In genomic region chr1:191932986-191933632, GRCm38 (mm10) we compare ENCODE assay signal across 25 mouse cellular contexts. TPM values are rescaled to one million over a fixed set of nuclear protein-coding genes. Genes with fewer than 3 reads are reported as not detected.
DNase-seq lines count a peak whose midpoint lies in the region; ATAC-seq and TF ChIP-seq lines count a peak whose summit lies in the region.
"Had no signal": no experiment of that assay in that cellular context is flagged by ENCODE, and none has a peak within 500 bp of the region (broad histone marks: within the 10 kb centered on the region; RNA-seq: fewer than 3 reads in every experiment).

No protein-coding gene starts in this region.

- no peaks in the 10 kb centered on the region for H3K27me3 ChIP-seq in kidney, embryonic 14.5 days (ENCODE audit: control insufficient read depth, insufficient read depth, low read length)
- H3K27me3 ChIP-seq in midbrain, embryonic 14.5 days (ENCODE audit: control insufficient read depth, insufficient read depth, low read length) = no peaks in the 10 kb centered on the region
- peaks cover 4% of the 10 kb centered on the region; the same call in 1 of the 2 replicates for H3K27me3 ChIP-seq in midbrain, postnatal 0 days (ENCODE audit: insufficient read depth, low read length)

- peak; percentile 31; the same call in 1 of the 2 replicates for ATAC-seq in cerebellum, adult (ENCODE audit: insufficient number of reproducible peaks, low FRiP score, low TSS enrichment)
- peak; percentile 62; the same call in 1 of the 2 replicates for ATAC-seq in kidney, embryonic 14.5 days (ENCODE audit: low FRiP score, low TSS enrichment)
- no peak for ATAC-seq in midbrain, embryonic 14.5 days (ENCODE audit: low FRiP score, low TSS enrichment)
- no peak for ATAC-seq in midbrain, postnatal 0 days (ENCODE audit: low FRiP score)
- peak; percentile 52; the same call in 1 of the 2 replicates for ATAC-seq in erythroblast, adult 5-6 weeks (replicated peaks; ENCODE audit: low FRiP score, poor library complexity, severe bottlenecking)
- ATAC-seq: midbrain, embryonic 13.5 days had no signal

- WGBS in kidney, embryonic 14.5 days = 66% methylated on average over 4 of the region's 4 CpGs
- 85% methylated on average over 4 of the region's 4 CpGs for WGBS in midbrain, embryonic 14.5 days
- 76% methylated on average over 4 of the region's 4 CpGs for WGBS in midbrain, postnatal 0 days

- peaks cover 23% of the 10 kb centered on the region for H3K4me1 ChIP-seq in kidney, embryonic 14.5 days (ENCODE audit: control insufficient read depth, insufficient read depth, low read length)
- H3K4me1 ChIP-seq in midbrain, embryonic 14.5 days (ENCODE audit: control insufficient read depth, insufficient read depth, low read length) = no peaks in the 10 kb centered on the region
- no peaks in the 10 kb centered on the region for H3K4me1 ChIP-seq in midbrain, postnatal 0 days (ENCODE audit: insufficient read depth, low read length)
- H3K4me1 ChIP-seq: forebrain, embryonic 12.5 days; midbrain, embryonic 13.5 days had no signal

- H3K27ac ChIP-seq in kidney, embryonic 14.5 days (ENCODE audit: low read depth, low read length) = no peak overlapping the region
- H3K27ac ChIP-seq in midbrain, embryonic 14.5 days (replicated peaks; ENCODE audit: low read depth, low read length) = peak overlapping the region; percentile 14; the same call in 1 of the 2 replicates
- H3K27ac ChIP-seq in midbrain, postnatal 0 days (ENCODE audit: low read depth, low read length) = no peak overlapping the region
- H3K27ac ChIP-seq: embryonic facial prominence, embryonic 12.5 days; forebrain, embryonic 12.5 days; heart, embryonic 10.5 days; kidney, postnatal 0 days; left cerebral cortex, adult 2 months; midbrain, embryonic 13.5 days had no signal

- H3K4me2 ChIP-seq in kidney, embryonic 14.5 days (replicated peaks; ENCODE audit: low read depth, low read length) = no peak overlapping the region
- H3K4me2 ChIP-seq in midbrain, embryonic 14.5 days (ENCODE audit: low read length) = no peak overlapping the region
- no peak overlapping the region for H3K4me2 ChIP-seq in midbrain, postnatal 0 days (ENCODE audit: low read depth, low read length, poor library complexity, severe bottlenecking)
- H3K4me2 ChIP-seq: embryonic facial prominence, embryonic 12.5 days; forebrain, embryonic 12.5 days; midbrain, embryonic 13.5 days had no signal

- H3K9ac ChIP-seq in kidney, embryonic 14.5 days (ENCODE audit: low read depth, low read length) = no peak overlapping the region
- H3K9ac ChIP-seq in midbrain, embryonic 14.5 days (replicated peaks; ENCODE audit: low read length) = no peak overlapping the region
- H3K9ac ChIP-seq in midbrain, postnatal 0 days (replicated peaks; ENCODE audit: low read length, poor library complexity, severe bottlenecking) = no peak overlapping the region
- H3K9ac ChIP-seq: embryonic facial prominence, embryonic 12.5 days; forebrain, embryonic 12.5 days; midbrain, embryonic 13.5 days had no signal

- no peak for TF ChIP-seq CTCF in midbrain, postnatal 0 days (IDR thresholded peaks at IDR 0.05)

- DNase-seq in cerebellum, postnatal 25 days = no peak
- DNase-seq in kidney, postnatal 36 days = no peak
- no peak for DNase-seq in midbrain, embryonic 14.5 days
- DNase-seq in midbrain, postnatal 0 days (ENCODE audit: low spot score) = no peak
- DNase-seq in left cerebral cortex, postnatal 10 days (ENCODE audit: extremely low spot score in 1 of 2, low spot score in 2 of 2) = no peak
- DNase-seq: adrenal gland, adult 8-10 months; cerebellum, adult 18-20 months; cerebellum, postnatal 14 days; heart, postnatal 10 days; left cerebral cortex, postnatal 4 days; liver; lung, postnatal 14 days had no signal

- no peaks in the 10 kb centered on the region for H3K36me3 ChIP-seq in kidney, embryonic 14.5 days (ENCODE audit: control insufficient read depth, insufficient read depth, low read length)
- no peaks in the 10 kb centered on the region for H3K36me3 ChIP-seq in midbrain, embryonic 14.5 days (ENCODE audit: control insufficient read depth, insufficient read depth, low read length)
- no peaks in the 10 kb centered on the region for H3K36me3 ChIP-seq in midbrain, postnatal 0 days (ENCODE audit: insufficient read depth, low read length)
- H3K36me3 ChIP-seq: embryonic facial prominence, embryonic 12.5 days; forebrain, embryonic 12.5 days; heart, embryonic 10.5 days; midbrain, embryonic 13.5 days had no signal

- no peaks in the 10 kb centered on the region for H3K9me3 ChIP-seq in kidney, embryonic 14.5 days (ENCODE audit: control insufficient read depth, low read length)
- H3K9me3 ChIP-seq in midbrain, embryonic 14.5 days (ENCODE audit: control insufficient read depth, low read length) = no peaks in the 10 kb centered on the region
- no peaks in the 10 kb centered on the region for H3K9me3 ChIP-seq in midbrain, postnatal 0 days (ENCODE audit: low read length)
- H3K9me3 ChIP-seq: embryonic facial prominence, embryonic 12.5 days; forebrain, embryonic 12.5 days; heart, embryonic 10.5 days; midbrain, embryonic 13.5 days had no signal

- intact Hi-C loops in left cerebral cortex, postnatal 10 days (cut with DNase I) = no loop called here

- H3K4me3 ChIP-seq in kidney, embryonic 14.5 days (ENCODE audit: low read length) = no peak overlapping the region
- H3K4me3 ChIP-seq in midbrain, embryonic 14.5 days (replicated peaks; ENCODE audit: low read depth, low read length) = no peak overlapping the region
- no peak overlapping the region for H3K4me3 ChIP-seq in midbrain, postnatal 0 days (ENCODE audit: low read depth, low read length)
- H3K4me3 ChIP-seq: embryonic facial prominence, embryonic 12.5 days; erythroblast, embryonic 14.5 days; forebrain, embryonic 12.5 days; heart, embryonic 10.5 days; left cerebral cortex, adult 2 months; midbrain, embryonic 13.5 days; myocyte had no signal

RNA-seq across cellular contexts. Expression of gene Slc30a1, which starts 26.5 kb away (rescaled TPM):
- 2.0 and 2.4 TPM in 2 replicates for polyA plus RNA-seq in kidney, embryonic 14.5 days (2014; fragmentation: Nextera tagmentation; extraction: Ambion mirVana)
- 2.3 and 2.9 TPM in 2 replicates for polyA plus RNA-seq in midbrain, embryonic 14.5 days (2014; fragmentation: Nextera tagmentation; extraction: Ambion mirVana)
- 21.9 and 27.4 TPM in 2 replicates for total RNA-seq in midbrain, postnatal 0 days (2014; rRNA removed)
- polyA plus RNA-seq in midbrain, postnatal 0 days (2015; fragmentation: Nextera tagmentation; extraction: Ambion mirVana) = 4.4 and 5.1 TPM in 2 replicates
- 21.1 and 24.0 TPM in 2 replicates for total RNA-seq in erythroblast, adult 5-6 weeks (2015; ENCODE audit: low replicate concordance)
- total RNA-seq in erythroblast, adult 5-6 weeks (2017; ENCODE audit: low replicate concordance) = 30.1 and 42.1 TPM in 2 replicates
- total RNA-seq in left cerebral cortex, postnatal 10 days (2021) = 10 to 100 TPM; 26.8 to 29.0 TPM

RNA-seq across cellular contexts. Expression of gene Rd3, which starts 44.1 kb away (rescaled TPM):
- 0.20 and 0.27 TPM in 2 replicates for polyA plus RNA-seq in kidney, embryonic 14.5 days (2014; fragmentation: Nextera tagmentation; extraction: Ambion mirVana)
- polyA plus RNA-seq in midbrain, embryonic 14.5 days (2014; fragmentation: Nextera tagmentation; extraction: Ambion mirVana) = 1.6 and 2.4 TPM in 2 replicates
- 1.5 and 3.3 TPM in 2 replicates for total RNA-seq in midbrain, postnatal 0 days (2014; rRNA removed)
- polyA plus RNA-seq in midbrain, postnatal 0 days (2015; fragmentation: Nextera tagmentation; extraction: Ambion mirVana) = 2.0 and 2.8 TPM in 2 replicates
- total RNA-seq in erythroblast, adult 5-6 weeks (2015; ENCODE audit: low replicate concordance) = not detected in 2 replicates
- 0.26 TPM in 1 of 2 replicates, not detected in the other for total RNA-seq in erythroblast, adult 5-6 weeks (2017; ENCODE audit: low replicate concordance)
- total RNA-seq in left cerebral cortex, postnatal 10 days (2021) = under 1 TPM; 0.36 to 0.58 TPM
- total RNA-seq: gastrocnemius, adult 18-20 months; megakaryocyte progenitor cell, adult 5-6 weeks had no signal
- polyA plus RNA-seq: erythroblast, embryonic 14.5 days; myocyte had no signal

Comparison
In these comparisons a context has a peak if more than half of its experiments do, and no peak if none do; other contexts are left out.
1. ATAC-seq: peak in cerebellum, adult (single experiment), kidney, embryonic 14.5 days (single experiment) and erythroblast, adult 5-6 weeks (single experiment); none in midbrain, embryonic 14.5 days (single experiment) and midbrain, postnatal 0 days (single experiment).